Mouse (Mus musculus) lung, postnatal 0 days (tissue): ENCODE measurements around the gene Gm20388. TPM values are rescaled to one million over a fixed set of nuclear protein-coding genes. Genes with fewer than 3 reads are reported as not detected.

Experiments used
- ATAC-seq: fragments of 200-750 bp; cut with Nextera tagmentation; 2 replicates; pipeline ENCODE4 v1.8.0; 2017; ENCODE audit warnings: moderate library complexity
- DNase-seq: peaks from one replicate; pipeline ENCODE4 v3.0.0-alpha.2; 2016; ENCODE audit warnings: low spot score
- H3K27ac ChIP-seq: fragments of 300-500 bp; sonication (generic); 2 replicates; pipeline ENCODE4 v1.5.1; 2014; ENCODE audit warnings: antibody characterized with exemption, mild to moderate bottlenecking, low read length, mixed read lengths
- H3K27me3 ChIP-seq: fragments of 300-500 bp; sonication (generic); replicated peaks from 2 replicates; pipeline ENCODE4 v1.6.1; 2014; ENCODE audit warnings: low read length, mixed read lengths; ENCODE audit not compliant: insufficient read depth
- H3K36me3 ChIP-seq: fragments of 300-500 bp; sonication (generic); 2 replicates; pipeline ENCODE4 v1.6.1; 2014; ENCODE audit warnings: low read length, mixed read lengths; ENCODE audit not compliant: insufficient read depth
- H3K4me1 ChIP-seq: fragments of 300-500 bp; sonication (generic); 2 replicates; pipeline ENCODE4 v1.6.1; 2014; ENCODE audit warnings: antibody characterized with exemption, low read depth, low read length, mixed read lengths; ENCODE audit not compliant: insufficient read depth
- H3K4me2 ChIP-seq: fragments of 300-500 bp; sonication (generic); replicated peaks from 2 replicates; pipeline ENCODE4 v1.6.1; 2014; ENCODE audit warnings: low read depth, mild to moderate bottlenecking, low read length, moderate library complexity, mixed read lengths
- H3K4me3 ChIP-seq: fragments of 300-500 bp; sonication (generic); 2 replicates; pipeline ENCODE4 v1.5.1; 2014; ENCODE audit warnings: low read depth, low read length
- H3K9ac ChIP-seq: fragments of 300-500 bp; sonication (generic); replicated peaks from 2 replicates; pipeline ENCODE4 v1.6.1; 2014; ENCODE audit warnings: low read depth, mild to moderate bottlenecking
- H3K9me3 ChIP-seq: fragments of 300-500 bp; sonication (generic); 2 replicates; pipeline ENCODE4 v1.6.1; 2016; ENCODE audit warnings: low read length, mixed read lengths
- CTCF ChIP-seq: IDR thresholded peaks from 2 replicates; pipeline ENCODE4 v1.5.1; 2016; ENCODE audit warnings: antibody characterized with exemption, mild to moderate bottlenecking
- EP300 ChIP-seq: IDR thresholded peaks from 2 replicates; pipeline ENCODE4 v1.6.1; 2016; ENCODE audit warnings: antibody characterized with exemption, mild to moderate bottlenecking, control low read depth
- WGBS: fragments of 180-500 bp; shearing (Covaris S2); extraction: QIAGEN DNeasy Blood & Tissue Kit; methylation state at CpG from one replicate; pipeline ENCODE4 v1.1.7; 2014; 5-methylcytosine and 5-hydroxymethylcytosine counted together
- polyA plus RNA-seq: library from polyadenylated mRNA; unstranded; fragments of >200 nt; fragmentation: Nextera tagmentation; extraction: Ambion mirVana; gene quantifications from 2 replicates; pipeline ENCODE4 v1.2.1, GENCODE M21; 2015

The Gm20388 gene
- polyA plus RNA-seq, 1 experiment from 2014 or later = not detected

DNA sequence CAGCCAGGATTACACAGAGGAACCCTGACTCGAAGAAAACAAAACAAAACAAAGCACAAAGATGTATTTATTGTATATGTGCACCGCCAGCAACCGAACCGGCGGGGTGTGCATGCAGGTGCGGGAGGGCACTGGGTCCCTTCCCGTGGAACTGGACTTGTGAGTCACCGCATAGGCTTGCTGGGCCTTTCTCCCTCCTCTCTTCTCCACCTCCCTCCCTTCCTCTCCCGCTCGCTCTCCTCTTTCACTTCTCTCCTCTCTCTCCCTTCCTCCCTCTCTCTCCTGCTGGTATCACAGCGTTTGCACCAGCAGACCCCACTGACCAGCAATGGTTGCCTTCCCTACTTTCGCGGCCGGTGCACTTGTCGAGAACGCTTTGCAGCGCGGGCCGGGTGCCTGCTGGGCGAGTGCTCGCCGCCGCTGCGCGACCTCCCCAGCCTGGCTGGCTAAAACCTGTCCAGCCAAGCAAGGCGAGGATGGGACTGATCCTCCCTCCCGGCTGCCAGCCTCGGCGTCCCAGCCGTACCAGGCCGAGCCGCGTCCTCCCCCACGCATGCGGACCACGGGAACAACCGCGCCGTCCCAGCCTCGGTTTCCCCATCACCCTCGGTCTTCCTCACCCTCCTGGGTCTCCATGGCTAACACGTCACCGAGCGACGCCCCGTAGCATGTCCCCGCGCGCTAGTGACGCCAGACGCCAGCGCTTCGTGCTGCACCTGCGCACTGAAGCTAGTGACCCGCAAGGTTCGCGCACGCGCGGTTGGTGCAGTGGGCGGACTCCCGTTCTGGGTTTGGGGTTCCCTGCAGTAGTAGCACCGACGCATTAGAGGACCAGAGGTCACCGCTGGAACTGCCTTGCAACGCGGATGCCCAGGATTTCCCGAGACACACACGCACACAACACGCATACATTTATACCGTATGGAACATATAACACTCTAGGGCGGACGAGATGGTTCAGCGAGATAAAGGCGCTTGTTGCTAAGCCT lies 1197.3 kb downstream of the Gm20388 start, which contains the start of gene Mthfsd:
Mthfsd (minus strand) TSS at position 725 of the 989 bp plus-strand sequence.
- 2% methylated on average over 74 of the region's 75 CpGs for WGBS
- Histone ChIP-seq H3K4me2 (peak within 1 kb of the TSS; percentile 90), H3K36me3 (0 out of 2 replicates have a peak, but pooled peaks cover 4% of the 10 kb centered on the region), H3K4me1 (no peaks in the 10 kb centered on the region; the same call in 1 of the 2 replicates), H3K4me3 (peak within 1 kb of the TSS; percentile 84), H3K9ac (peak within 1 kb of the TSS; percentile 72), H3K27me3 (no peaks in the 10 kb centered on the region), H3K9me3 (no peaks in the 10 kb centered on the region), H3K27ac (peak within 1 kb of the TSS; percentile 86)
- TF ChIP-seq EP300 (no peak), CTCF (no peak)
- peak; percentile 95 for ATAC-seq
- peak; percentile 98 for DNase-seq

DNA sequence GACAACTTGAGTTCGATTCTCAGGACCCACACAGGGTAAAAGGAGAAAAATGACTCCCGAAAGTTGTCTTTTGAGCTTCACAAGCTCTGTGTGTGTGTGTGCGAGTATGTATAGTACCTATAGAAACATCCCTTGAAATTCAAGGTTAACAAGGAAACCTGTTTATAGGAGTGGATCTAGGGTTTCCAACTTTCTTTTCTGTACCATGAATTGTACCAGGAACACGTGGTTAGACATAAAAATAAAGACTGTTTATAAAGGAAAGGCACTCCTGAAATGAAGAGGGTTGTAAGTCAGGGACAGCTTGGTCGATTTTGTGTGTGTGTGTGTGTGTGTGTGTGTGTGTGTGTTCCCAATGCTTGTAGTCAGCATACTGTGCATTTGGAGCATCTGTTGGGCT lies 1198.0 kb downstream of the Gm20388 start:
- WGBS = 5% methylated on average over 5 of the region's 5 CpGs

DNA sequence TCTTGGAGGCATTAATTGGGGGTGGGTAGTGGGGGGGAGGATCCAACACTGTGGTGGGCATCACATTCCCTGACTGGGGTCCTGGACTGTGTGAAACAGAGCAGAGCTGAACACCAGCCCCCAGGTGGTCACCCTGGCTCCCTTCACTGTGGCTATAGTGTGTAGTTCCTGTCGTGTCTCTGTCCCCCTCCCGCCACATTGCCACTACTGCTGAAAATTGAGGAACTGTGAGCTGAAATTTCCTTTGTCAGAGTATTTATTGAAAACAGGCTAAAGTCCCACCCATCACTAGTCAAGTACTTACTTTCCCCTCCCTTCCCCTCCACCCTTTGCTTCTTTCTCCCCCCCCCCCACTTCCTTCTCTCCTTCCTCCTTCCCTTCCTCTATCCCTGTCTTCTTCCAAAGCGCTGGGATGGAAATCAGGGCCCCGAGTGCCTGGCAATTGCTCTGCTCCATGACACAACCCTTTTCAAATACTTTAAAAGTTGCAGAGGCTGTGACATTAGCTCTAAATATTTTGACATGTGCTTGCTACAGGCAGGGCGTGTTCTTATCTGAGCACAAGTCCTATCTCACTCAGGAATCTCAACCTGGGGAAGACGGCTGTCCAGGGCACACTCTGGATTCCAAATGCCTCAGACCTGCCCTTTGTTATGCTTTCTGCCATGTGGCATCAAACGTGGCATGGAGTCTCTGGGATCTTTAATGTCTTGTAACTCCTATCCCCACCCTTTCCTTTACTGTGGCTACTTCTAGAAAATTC lies 1200.7 kb downstream of the Gm20388 start:
- no peaks in the 10 kb centered on the region for H3K9me3 ChIP-seq
- H3K4me3 ChIP-seq = no peak overlapping the region
- ATAC-seq (no peak), DNase-seq (no peak)
- no peaks in the 10 kb centered on the region for H3K36me3 ChIP-seq
- H3K27ac ChIP-seq = no peak overlapping the region
- H3K9ac ChIP-seq = no peak overlapping the region
- 23% methylated on average over 7 of the region's 7 CpGs for WGBS
- peaks cover 2% of the 10 kb centered on the region for H3K4me1 ChIP-seq
- H3K4me2 ChIP-seq = no peak overlapping the region
- no peak for TF ChIP-seq EP300
- no peak for TF ChIP-seq CTCF
- peaks cover 27% of the 10 kb centered on the region for H3K27me3 ChIP-seq

More for the DNA sequence above, 1198.0 kb downstream of the Gm20388 start:
- DNase-seq (no peak), ATAC-seq (no peak)
- Histone ChIP-seq H3K27ac (no peak overlapping the region), H3K4me2 (peak overlapping the region; percentile 90), H3K9ac (no peak overlapping the region), H3K4me1 (no peaks in the 10 kb centered on the region; the same call in 1 of the 2 replicates), H3K27me3 (peaks cover 4% of the 10 kb centered on the region; the same call in 1 of the 2 replicates), H3K4me3 (peak overlapping the region; percentile 84), H3K9me3 (no peaks in the 10 kb centered on the region), H3K36me3 (no peaks in the 10 kb centered on the region)
- TF ChIP-seq CTCF = no peak
- TF ChIP-seq EP300 = no peak

DNA sequence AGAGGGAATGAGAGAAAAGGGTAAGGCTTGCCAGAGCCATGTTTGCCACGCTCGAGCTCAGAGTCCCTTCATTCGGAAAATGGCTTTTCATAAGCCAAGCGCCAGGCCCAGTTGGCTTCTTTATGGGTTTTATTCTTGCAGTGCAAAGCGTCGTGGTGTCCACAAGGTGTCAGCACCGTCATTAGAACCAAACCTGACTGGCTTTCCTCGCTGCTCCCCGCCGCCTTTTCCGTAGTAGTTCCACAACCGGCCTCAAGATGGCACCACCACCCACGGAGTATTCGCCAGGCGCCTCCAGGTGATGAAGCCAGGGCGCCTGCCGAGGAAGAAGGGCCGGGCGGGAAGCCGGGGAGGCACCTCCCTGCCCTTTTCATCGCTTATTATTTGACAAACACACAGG lies 1202.6 kb downstream of the Gm20388 start:
- Histone ChIP-seq H3K36me3 (no peaks in the 10 kb centered on the region), H3K9ac (no peak overlapping the region), H3K27me3 (peaks cover 47% of the 10 kb centered on the region), H3K4me1 (peaks cover 11% of the 10 kb centered on the region), H3K27ac (no peak overlapping the region), H3K4me2 (no peak overlapping the region), H3K4me3 (no peak overlapping the region), H3K9me3 (no peaks in the 10 kb centered on the region)
- TF ChIP-seq EP300 = no peak
- TF ChIP-seq CTCF = peak; percentile 99
- DNase-seq = peak; percentile 94
- WGBS = 2% methylated on average over 21 of the region's 21 CpGs
- peak; percentile 51 for ATAC-seq

DNA sequence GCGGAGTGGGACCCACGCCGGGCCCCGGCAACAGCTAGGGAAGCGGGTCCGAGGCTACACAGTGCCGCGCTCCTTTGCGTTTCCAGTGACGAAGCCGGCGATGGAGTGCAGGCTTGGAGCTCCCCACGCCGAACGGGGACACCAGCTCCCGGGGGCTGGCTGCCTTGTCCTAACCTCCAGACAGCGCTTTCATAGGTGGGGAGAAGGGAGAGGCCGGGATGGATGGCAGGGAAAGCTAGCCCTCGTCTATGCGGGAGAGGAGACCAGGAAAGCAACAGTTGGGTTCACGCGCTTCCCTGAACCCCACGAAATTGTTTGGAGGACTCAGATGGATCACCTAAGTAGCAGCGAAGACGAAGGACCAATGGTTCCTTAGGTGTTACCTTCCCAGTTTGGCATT lies 1204.5 kb downstream of the Gm20388 start:
- no peaks in the 10 kb centered on the region for H3K36me3 ChIP-seq
- no peak for TF ChIP-seq EP300
- TF ChIP-seq CTCF = no peak
- WGBS = 10% methylated on average over 25 of the region's 25 CpGs
- H3K27me3 ChIP-seq = peaks cover 65% of the 10 kb centered on the region
- H3K4me3 ChIP-seq = no peak overlapping the region
- no peaks in the 10 kb centered on the region for H3K9me3 ChIP-seq
- no peak overlapping the region for H3K4me2 ChIP-seq
- DNase-seq (no peak), ATAC-seq (no peak)
- no peak overlapping the region for H3K27ac ChIP-seq
- H3K4me1 ChIP-seq = peaks cover 11% of the 10 kb centered on the region
- no peak overlapping the region for H3K9ac ChIP-seq

DNA sequence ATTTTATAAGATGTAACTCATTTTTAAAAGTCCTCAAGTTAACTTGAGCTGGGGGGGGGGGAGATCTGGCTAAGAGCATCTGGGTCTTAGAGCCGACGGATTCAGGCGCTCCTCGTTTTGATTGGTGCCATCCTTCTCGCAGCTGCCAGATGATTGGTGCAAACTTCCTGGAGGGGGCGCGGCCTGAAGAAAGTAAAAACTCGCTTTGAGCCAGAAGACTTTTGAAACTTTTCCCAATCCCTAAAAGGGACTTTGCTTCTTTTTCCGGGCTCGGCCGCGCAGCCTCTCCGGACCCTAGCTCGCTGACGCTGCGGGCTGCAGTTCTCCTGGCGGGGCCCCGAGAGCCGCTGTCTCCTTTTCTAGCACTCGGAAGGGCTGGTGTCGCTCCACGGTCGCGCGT lies 1205.3 kb downstream of the Gm20388 start, which contains the start of gene Foxc2:
Foxc2 (plus strand) TSS at position 224 of the 400 bp plus-strand sequence.
- Histone ChIP-seq H3K36me3 (no peaks in the 10 kb centered on the region), H3K4me1 (peaks cover 11% of the 10 kb centered on the region), H3K9me3 (no peaks in the 10 kb centered on the region), H3K4me3 (peak within 1 kb of the TSS; percentile 50), H3K4me2 (peak within 1 kb of the TSS; percentile 91), H3K9ac (no peak within 1 kb of the TSS; the same call in 1 of the 2 replicates), H3K27me3 (peaks cover 73% of the 10 kb centered on the region), H3K27ac (no peak within 1 kb of the TSS)
- DNase-seq = peak; percentile 96
- TF ChIP-seq EP300 (no peak), CTCF (0 out of 2 replicates have a peak, but pooled peaks have one; percentile 11)
- WGBS = under 1% methylated on average over 19 of the region's 25 CpGs
- peak; percentile 80 for ATAC-seq
